Mouse (Mus musculus) hindbrain, postnatal 0 days (tissue): ENCODE measurements at regions not wholly inside any gene's neighbourhood (a gene's known extent, or its start where the extent isn't known, plus 50 kb on each side); places are given as distances from the start of the nearest gene placed in this dataset.

Source experiments
- ATAC-seq: fragments of 200-750 bp; cut with Nextera tagmentation; 2 replicates; pipeline ENCODE4 v1.8.0; 2017; ENCODE audit warnings: mild to moderate bottlenecking, moderate TSS enrichment, moderate library complexity
- DNase-seq: peaks from one replicate; pipeline ENCODE4 v3.0.0-alpha.2; 2015; ENCODE audit warnings: low spot score
- H3K27ac ChIP-seq: fragments of 300-500 bp; sonication (generic); 2 replicates; pipeline ENCODE4 v1.5.1; 2014; ENCODE audit warnings: mild to moderate bottlenecking
- H3K27me3 ChIP-seq: fragments of 300-500 bp; sonication (generic); 2 replicates; pipeline ENCODE4 v1.6.1; 2014; ENCODE audit warnings: low read length, mixed read lengths; ENCODE audit not compliant: insufficient read depth
- H3K36me3 ChIP-seq: fragments of 300-500 bp; sonication (generic); 2 replicates; pipeline ENCODE4 v1.6.1; 2014; ENCODE audit warnings: low read length, mixed read lengths; ENCODE audit not compliant: insufficient read depth
- H3K4me1 ChIP-seq: fragments of 300-500 bp; sonication (generic); 2 replicates; pipeline ENCODE4 v1.6.1; 2014; ENCODE audit warnings: antibody characterized with exemption, low read length, mixed read lengths; ENCODE audit not compliant: insufficient read depth
- H3K4me2 ChIP-seq: fragments of 300-500 bp; sonication (generic); 2 replicates; pipeline ENCODE4 v1.6.1; 2014; ENCODE audit warnings: low read depth, mild to moderate bottlenecking, low read length, moderate library complexity, mixed read lengths
- H3K4me3 ChIP-seq: fragments of 300-500 bp; sonication (generic); 2 replicates; pipeline ENCODE4 v1.5.1; 2014; ENCODE audit warnings: low read length
- H3K9ac ChIP-seq: fragments of 300-500 bp; sonication (generic); replicated peaks from 2 replicates; pipeline ENCODE4 v1.6.1; 2014; ENCODE audit warnings: mild to moderate bottlenecking, low read length, moderate library complexity, mixed read lengths
- H3K9me3 ChIP-seq: fragments of 300-500 bp; sonication (generic); 2 replicates; pipeline ENCODE4 v1.6.1; 2016; ENCODE audit warnings: low read length, mixed read lengths
- CTCF ChIP-seq: IDR thresholded peaks from 2 replicates; pipeline ENCODE4 v1.5.1; 2016; ENCODE audit warnings: antibody characterized with exemption, control low read depth, low read depth
- WGBS: fragments of 180-500 bp; shearing (Covaris S2); extraction: QIAGEN DNeasy Blood & Tissue Kit; methylation state at CpG from one replicate; pipeline ENCODE4 v1.1.7; 2014; 5-methylcytosine and 5-hydroxymethylcytosine counted together

GRCm38 (mm10) chr2:134730547-134730946 lies 55.3 kb upstream of the Plcb1 start:
- Histone ChIP-seq H3K9me3 (no peaks in the 10 kb centered on the region), H3K4me1 (no peaks in the 10 kb centered on the region), H3K36me3 (no peaks in the 10 kb centered on the region), H3K27ac (no peak overlapping the region), H3K27me3 (no peaks in the 10 kb centered on the region), H3K4me2 (no peak overlapping the region), H3K4me3 (no peak overlapping the region), H3K9ac (no peak overlapping the region)
- DNase-seq: no peak
- no peak for TF ChIP-seq CTCF
- ATAC-seq: no peak
- WGBS: 84% methylated on average over 7 of the region's 7 CpGs

DNA sequence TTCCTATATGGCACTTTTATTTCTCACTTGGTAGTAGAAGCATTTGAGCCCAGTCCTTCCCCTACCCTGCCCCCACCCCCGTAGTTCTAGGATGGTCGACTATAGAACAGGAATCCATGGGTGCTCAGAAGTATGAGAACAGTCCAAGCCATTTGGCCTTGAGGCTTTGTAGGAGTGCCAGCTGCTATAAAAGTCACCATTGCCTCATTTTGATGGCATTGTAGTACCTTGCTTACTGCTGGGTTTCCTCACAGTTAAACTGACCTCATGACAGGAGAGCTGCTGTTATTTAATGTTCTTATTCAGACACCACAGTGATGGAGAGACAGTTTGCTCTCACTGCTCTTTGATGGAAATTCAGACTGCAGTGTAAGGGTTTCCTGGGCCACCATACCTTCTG lies 59.2 kb upstream of the Plcb1 start:
- no peak overlapping the region for H3K27ac ChIP-seq
- H3K4me3 ChIP-seq: no peak overlapping the region

DNA sequence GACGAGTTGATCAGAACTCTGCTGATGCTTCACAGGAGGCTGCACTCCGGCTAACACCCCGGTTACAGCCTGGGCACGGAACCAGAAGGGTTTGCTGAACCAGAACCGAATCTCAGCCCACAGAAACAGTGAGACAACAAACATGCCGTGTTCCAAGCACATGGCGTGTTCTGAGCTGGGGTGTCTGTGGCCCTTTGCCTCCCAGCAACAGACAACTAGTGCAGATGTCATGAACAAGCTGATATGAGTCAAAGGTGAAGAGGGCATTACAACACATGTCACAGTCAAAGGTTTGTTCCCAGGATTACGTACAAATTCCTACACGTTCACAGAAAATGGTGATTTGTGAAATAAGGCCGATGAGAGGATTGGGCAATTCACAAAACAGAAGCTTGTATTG lies 61.8 kb upstream of the Plcb1 start:
- Histone ChIP-seq H3K4me1 (no peaks in the 10 kb centered on the region), H3K27ac (no peak overlapping the region), H3K36me3 (no peaks in the 10 kb centered on the region), H3K4me2 (no peak overlapping the region), H3K4me3 (no peak overlapping the region), H3K9me3 (no peaks in the 10 kb centered on the region), H3K27me3 (no peaks in the 10 kb centered on the region), H3K9ac (no peak overlapping the region)
- ATAC-seq (no peak), DNase-seq (no peak)
- 75% methylated on average over 10 of the region's 10 CpGs for WGBS
- no peak for TF ChIP-seq CTCF

More for the DNA sequence above, 59.2 kb upstream of the Plcb1 start:
- Histone ChIP-seq H3K27me3 (no peaks in the 10 kb centered on the region), H3K4me2 (no peak overlapping the region), H3K9me3 (no peaks in the 10 kb centered on the region), H3K36me3 (no peaks in the 10 kb centered on the region), H3K9ac (no peak overlapping the region), H3K4me1 (no peaks in the 10 kb centered on the region)
- TF ChIP-seq CTCF: no peak
- ATAC-seq (no peak), DNase-seq (no peak)
- 60% methylated on average over 2 of the region's 2 CpGs for WGBS

DNA sequence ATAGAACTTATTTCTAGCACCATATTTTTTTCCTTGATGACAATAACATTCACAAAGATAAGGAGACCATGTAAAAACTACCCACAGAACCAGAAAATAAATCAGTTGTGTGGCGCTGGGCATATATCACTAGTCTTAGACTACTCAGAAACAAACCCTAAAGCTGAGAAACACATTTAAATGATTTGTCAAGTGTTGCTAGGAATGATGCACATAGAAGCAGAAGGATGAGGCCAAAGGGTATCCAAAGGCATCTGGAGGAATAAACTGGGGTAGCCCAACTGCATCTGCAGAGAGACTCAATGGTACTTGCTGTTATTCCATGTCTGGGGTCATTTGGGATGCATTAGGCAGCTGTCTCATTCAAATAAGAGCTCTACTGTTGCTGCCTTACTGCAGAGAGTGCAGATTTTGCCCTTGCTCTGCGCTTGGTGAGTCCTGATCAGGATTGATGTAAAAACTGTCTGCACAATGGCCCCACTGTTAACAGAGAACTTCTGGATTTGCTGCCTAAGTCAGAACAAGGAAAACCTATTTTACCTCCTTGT lies 68.0 kb upstream of the Plcb1 start:
- DNase-seq (peak; percentile 26), ATAC-seq (no peak)
- no peak for TF ChIP-seq CTCF
- no peaks in the 10 kb centered on the region for H3K27me3 ChIP-seq
- WGBS: 80% methylated on average over 2 of the region's 2 CpGs
- no peaks in the 10 kb centered on the region for H3K36me3 ChIP-seq
- no peaks in the 10 kb centered on the region for H3K4me1 ChIP-seq
- H3K9me3 ChIP-seq: no peaks in the 10 kb centered on the region
- H3K4me3 ChIP-seq: no peak overlapping the region
- H3K9ac ChIP-seq: no peak overlapping the region
- H3K4me2 ChIP-seq: no peak overlapping the region
- H3K27ac ChIP-seq: no peak overlapping the region

- no peak overlapping the region for H3K4me2 ChIP-seq
- H3K27me3 ChIP-seq: no peaks in the 10 kb centered on the region
- WGBS: 93% methylated on average over 1 of the region's 1 CpGs
- no peak overlapping the region for H3K9ac ChIP-seq
- no peaks in the 10 kb centered on the region for H3K4me1 ChIP-seq
- no peak for TF ChIP-seq CTCF
- no peak overlapping the region for H3K27ac ChIP-seq
- no peak overlapping the region for H3K4me3 ChIP-seq
- ATAC-seq: no peak
- H3K9me3 ChIP-seq: no peaks in the 10 kb centered on the region
- no peak for DNase-seq
- H3K36me3 ChIP-seq: no peaks in the 10 kb centered on the region
Measured at GRCm38 (mm10) chr2:134716531-134716930, 69.3 kb upstream of the Plcb1 start.

DNA sequence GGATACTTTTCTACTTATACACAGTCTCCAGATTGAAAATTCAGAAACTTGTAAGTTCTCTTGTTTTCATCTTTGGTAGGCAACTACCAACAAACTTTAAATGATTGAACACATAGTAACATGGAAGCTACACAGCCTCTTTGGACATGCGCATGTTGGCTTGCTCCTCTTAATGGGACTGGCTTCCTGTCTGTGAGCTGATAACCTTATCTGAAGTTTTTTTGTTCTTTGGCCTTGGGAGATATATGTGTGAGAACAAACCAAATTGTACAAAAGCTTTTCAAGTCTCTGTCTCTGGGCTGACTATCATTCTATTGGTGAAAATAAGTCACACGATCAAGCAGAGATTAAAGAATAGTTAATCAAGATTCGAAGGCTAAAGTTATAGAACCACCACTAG lies 70.1 kb upstream of the Tmx4 start:
- ATAC-seq (no peak), DNase-seq (no peak)
- no peak for TF ChIP-seq CTCF

GRCm38 (mm10) chr2:134708754-134709153 lies 64.8 kb upstream of the Tmx4 start:
- ATAC-seq (no peak), DNase-seq (no peak)
- no peaks in the 10 kb centered on the region for H3K27me3 ChIP-seq
- no peak overlapping the region for H3K4me2 ChIP-seq
- no peaks in the 10 kb centered on the region for H3K9me3 ChIP-seq
- 61% methylated on average over 1 of the region's 1 CpGs for WGBS
- no peak overlapping the region for H3K9ac ChIP-seq
- no peaks in the 10 kb centered on the region for H3K36me3 ChIP-seq
- H3K27ac ChIP-seq: no peak overlapping the region
- no peaks in the 10 kb centered on the region for H3K4me1 ChIP-seq
- H3K4me3 ChIP-seq: no peak overlapping the region
- no peak for TF ChIP-seq CTCF

More for the DNA sequence above, 70.1 kb upstream of the Tmx4 start:
- Histone ChIP-seq H3K4me3 (no peak overlapping the region), H3K4me1 (no peaks in the 10 kb centered on the region), H3K4me2 (no peak overlapping the region), H3K9ac (no peak overlapping the region), H3K27me3 (no peaks in the 10 kb centered on the region), H3K9me3 (no peaks in the 10 kb centered on the region), H3K27ac (no peak overlapping the region), H3K36me3 (no peaks in the 10 kb centered on the region)
- 92% methylated on average over 3 of the region's 3 CpGs for WGBS
